Mouse (Mus musculus) adrenal gland, postnatal 0 days (tissue): ENCODE measurements around the gene 1700129C05Rik. TPM values are rescaled to one million over a fixed set of nuclear protein-coding genes. Genes with fewer than 3 reads are reported as not detected.

ENCODE experiments used
- polyA plus RNA-seq: library from polyadenylated mRNA; unstranded; fragments of >200 nt; fragmentation: Nextera tagmentation; extraction: Ambion mirVana; gene quantifications from 2 replicates; pipeline ENCODE4 v1.2.1, GENCODE M21; 2015

Gene 1700129C05Rik
- not detected in 2 replicates for polyA plus RNA-seq

DNA sequence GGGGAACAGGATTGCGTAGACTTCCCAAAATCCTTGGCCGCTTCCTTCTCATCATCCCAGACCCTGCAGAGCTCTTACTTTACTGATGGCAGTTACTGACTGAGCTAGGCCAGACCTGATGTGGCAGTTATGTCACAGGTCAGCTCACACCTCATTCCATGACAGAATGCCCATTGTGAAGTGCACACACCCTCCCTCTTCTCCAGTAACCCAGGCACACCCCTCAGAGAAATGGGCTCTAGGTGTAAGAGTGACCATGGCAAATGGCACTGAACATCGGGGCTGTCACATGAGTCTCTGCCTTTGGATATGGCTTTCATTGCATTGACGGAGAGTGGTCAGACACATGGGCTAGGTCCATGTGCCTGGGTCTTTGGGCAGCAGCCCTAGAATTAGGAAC lies at the start of gene 1700129C05Rik:
TSS of gene 1700129C05Rik (minus strand) at position 101 of the 400 bp plus-strand sequence.

DNA sequence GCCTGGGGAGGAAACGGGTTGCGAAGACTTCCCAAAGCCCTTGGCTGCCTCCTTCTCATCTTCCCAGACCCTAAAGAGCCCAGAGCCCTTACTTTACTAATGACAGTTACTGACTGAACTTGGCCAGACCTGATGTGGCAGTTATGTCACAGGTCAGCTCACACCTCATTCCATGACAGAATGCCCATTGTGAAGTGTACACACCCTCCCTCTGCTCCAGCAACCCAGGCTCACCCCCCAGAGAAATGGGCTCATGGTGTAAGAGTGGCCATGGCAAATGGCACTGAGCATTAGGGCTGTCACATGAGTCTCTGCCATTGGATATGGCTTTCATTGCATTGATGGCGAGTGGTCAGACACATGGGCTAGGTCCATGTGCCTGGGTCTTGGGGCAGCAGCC lies 36.0 kb upstream of the 1700129C05Rik start, which contains the start of gene Gm5142:
TSS of gene Gm5142 (minus strand) at position 101 of the 400 bp plus-strand sequence.

Other genes starting within 250 kb of the 1700129C05Rik start
- gene Gm5142, start 35.9 kb upstream of the 1700129C05Rik start, polyA plus RNA-seq = not detected in 2 replicates
- gene Rcbtb1, start 58.3 kb upstream of the 1700129C05Rik start, polyA plus RNA-seq = 27.0 and 32.6 TPM in 2 replicates
- gene Gm6904, start 117.3 kb upstream of the 1700129C05Rik start, polyA plus RNA-seq = 0.18 and 0.54 TPM in 2 replicates
- gene Phf11a, start 154.6 kb upstream of the 1700129C05Rik start, polyA plus RNA-seq = 0.39 and 0.51 TPM in 2 replicates
- 2.2 and 2.7 TPM in 2 replicates for gene Phf11b, start 198.5 kb upstream of the 1700129C05Rik start, polyA plus RNA-seq
- 6.9 and 8.3 TPM in 2 replicates for gene Phf11d, start 222.6 kb upstream of the 1700129C05Rik start, polyA plus RNA-seq